Mouse (Mus musculus) embryonic facial prominence, embryonic 13.5 days (tissue): Measurements from ENCODE around the gene Fau. TPM values are rescaled to one million over a fixed set of nuclear protein-coding genes. Genes with fewer than 3 reads are reported as not detected.

Experiments
- ATAC-seq: fragments of 200-750 bp; cut with Nextera tagmentation; 2 replicates; pipeline ENCODE4 v1.8.0; 2017; ENCODE audit warnings: low read depth; ENCODE audit not compliant: insufficient number of reproducible peaks, insufficient read depth, low FRiP score, low TSS enrichment
- H3K27ac ChIP-seq: fragments of 300-500 bp; sonication (generic); 2 replicates; pipeline ENCODE4 v1.5.1; 2015; ENCODE audit warnings: moderate library complexity, mild to moderate bottlenecking, inconsistent platforms
- H3K27me3 ChIP-seq: fragments of 300-500 bp; sonication (generic); 2 replicates; pipeline ENCODE4 v1.6.1; 2015; ENCODE audit warnings: mild to moderate bottlenecking, inconsistent platforms
- H3K36me3 ChIP-seq: fragments of 300-500 bp; sonication (generic); 2 replicates; pipeline ENCODE4 v1.6.1; 2015; ENCODE audit warnings: mild to moderate bottlenecking, inconsistent platforms
- H3K4me1 ChIP-seq: fragments of 300-500 bp; sonication (generic); 2 replicates; pipeline ENCODE4 v1.6.1; 2015; ENCODE audit warnings: inconsistent platforms
- H3K4me2 ChIP-seq: fragments of 300-500 bp; sonication (generic); 2 replicates; pipeline ENCODE4 v1.6.1; 2015; ENCODE audit warnings: moderate library complexity, mild to moderate bottlenecking, inconsistent platforms
- H3K4me3 ChIP-seq: fragments of 300-500 bp; sonication (generic); 2 replicates; pipeline ENCODE4 v1.5.1; 2015; ENCODE audit warnings: mild to moderate bottlenecking, inconsistent platforms
- H3K9ac ChIP-seq: fragments of 300-500 bp; sonication (generic); 2 replicates; pipeline ENCODE4 v1.6.1; 2015; ENCODE audit warnings: mild to moderate bottlenecking, inconsistent platforms
- H3K9me3 ChIP-seq: fragments of 300-500 bp; sonication (generic); 2 replicates; pipeline ENCODE4 v1.6.1; 2016; ENCODE audit warnings: inconsistent platforms
- WGBS: fragments of 180-500 bp; shearing (Covaris S2); methylation state at CpG from one replicate; pipeline ENCODE4 v1.1.7; 2015; ENCODE audit warnings: mixed read lengths; 5-methylcytosine and 5-hydroxymethylcytosine counted together
- polyA plus RNA-seq: library from polyadenylated mRNA; unstranded; fragments of >200 nt; fragmentation: Nextera tagmentation; extraction: Ambion mirVana; gene quantifications from 2 replicates; pipeline ENCODE4 v1.2.1, GENCODE M21; 2015

Fau gene
- polyA plus RNA-seq, 1 experiment from 2014 or later: 858 TPM

DNA sequence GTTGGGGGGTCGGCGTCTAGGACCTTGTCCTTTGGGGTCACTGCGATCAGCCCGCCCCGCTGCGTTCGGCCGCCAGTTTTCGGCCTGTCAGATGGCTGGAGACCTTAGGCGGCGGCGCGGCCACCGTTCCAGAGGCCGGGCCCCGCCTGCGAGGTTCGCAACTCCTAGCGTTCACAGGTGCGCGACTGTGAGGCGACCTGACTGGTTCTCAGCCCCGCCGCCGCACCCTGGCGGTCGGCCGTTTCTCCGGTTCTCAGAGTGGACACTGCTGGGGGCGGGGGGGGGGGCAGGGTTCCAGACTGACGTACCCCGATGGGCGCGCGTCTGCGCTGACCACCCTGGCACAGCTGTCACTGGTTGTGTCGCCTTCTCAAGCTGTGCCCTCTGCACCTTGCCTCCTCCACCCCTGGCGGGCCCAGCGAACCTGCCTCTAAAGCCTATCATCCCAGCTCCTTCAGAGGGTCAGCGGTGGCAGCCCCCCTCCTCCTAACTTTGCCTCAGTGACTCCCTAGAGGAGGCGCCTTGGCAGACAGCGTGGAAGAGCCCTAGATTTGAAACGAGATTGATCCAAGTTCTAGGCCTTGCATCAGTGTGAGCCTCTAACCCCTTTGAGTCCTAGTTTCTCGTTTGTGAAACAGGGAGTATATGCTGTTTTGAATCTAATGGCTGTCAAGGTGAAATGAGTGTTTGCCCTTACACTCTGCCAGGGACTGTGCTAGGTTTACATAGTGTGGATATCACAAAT lies 10.3 kb upstream of the Fau start:
- WGBS: 1% methylated on average over 44 of the region's 44 CpGs

DNA sequence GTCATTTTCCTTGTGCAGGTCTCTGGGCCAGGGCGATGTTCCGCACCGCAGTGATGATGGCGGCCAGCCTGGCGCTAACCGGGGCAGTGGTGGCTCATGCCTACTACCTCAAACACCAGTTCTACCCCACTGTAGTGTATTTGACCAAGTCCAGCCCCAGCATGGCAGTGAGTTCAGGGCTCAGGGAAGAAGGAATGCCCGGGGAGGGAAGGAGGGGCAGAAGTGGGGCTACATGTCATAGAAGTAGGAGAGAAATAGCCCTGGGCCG lies 9.8 kb upstream of the Fau start:
- Histone ChIP-seq H3K9me3 (no peaks in the 10 kb centered on the region), H3K9ac (peak overlapping the region; percentile 89), H3K27ac (0 out of 2 replicates have a peak overlapping the region, but pooled peaks have one; percentile 99), H3K4me2 (peak overlapping the region; percentile 94), H3K27me3 (no peaks in the 10 kb centered on the region), H3K36me3 (peaks cover 49% of the 10 kb centered on the region), H3K4me1 (peaks cover 27% of the 10 kb centered on the region), H3K4me3 (peak overlapping the region; percentile 89)
- ATAC-seq: no peak
- WGBS: 81% methylated on average over 8 of the region's 8 CpGs

More for the DNA sequence above, 10.3 kb upstream of the Fau start:
- Histone ChIP-seq H3K9ac (peak overlapping the region; percentile 89), H3K9me3 (no peaks in the 10 kb centered on the region), H3K4me3 (peak overlapping the region; percentile 89), H3K36me3 (peaks cover 44% of the 10 kb centered on the region), H3K27me3 (no peaks in the 10 kb centered on the region), H3K4me2 (peak overlapping the region; percentile 94), H3K4me1 (peaks cover 27% of the 10 kb centered on the region), H3K27ac (peak overlapping the region; percentile 99)
- no peak for ATAC-seq

DNA sequence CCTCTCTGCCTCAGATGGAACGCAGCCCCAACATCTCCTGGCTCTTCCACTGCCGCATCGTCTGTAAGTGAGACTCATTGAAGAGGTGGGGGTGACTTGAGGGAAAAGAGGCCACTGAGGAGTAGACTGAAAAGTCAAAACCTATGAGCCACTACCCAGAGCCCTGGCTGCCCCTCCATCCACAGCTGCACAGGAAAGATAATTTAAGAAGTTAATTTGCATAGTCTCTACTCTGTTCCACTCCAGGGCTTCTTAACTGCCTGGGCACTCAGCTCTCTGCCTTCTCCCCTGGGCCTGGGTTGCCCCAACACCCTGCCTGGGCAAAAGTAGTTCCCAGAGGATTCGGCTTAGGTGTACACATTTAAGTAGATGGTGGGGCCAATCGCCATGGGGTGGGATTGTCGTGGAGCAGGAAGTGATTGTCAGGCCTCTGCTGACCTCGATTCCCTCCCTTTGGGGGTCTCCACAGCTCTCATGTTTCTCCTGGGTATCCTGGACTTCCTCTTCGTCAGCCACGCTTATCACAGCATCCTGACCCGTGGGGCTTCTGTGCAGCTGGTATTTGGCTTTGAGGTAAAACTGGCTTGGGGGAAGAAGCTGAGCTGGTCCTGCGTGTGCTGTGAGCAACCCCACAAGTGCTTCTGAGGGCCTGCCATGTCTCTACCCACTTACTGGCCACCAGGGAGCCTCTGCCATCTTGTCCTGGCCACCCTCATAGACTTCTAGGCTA lies 8.8 kb upstream of the Fau start:
- Histone ChIP-seq H3K9me3 (no peaks in the 10 kb centered on the region), H3K27me3 (no peaks in the 10 kb centered on the region), H3K4me2 (peak overlapping the region; percentile 94; the same call in 1 of the 2 replicates), H3K36me3 (peaks cover 59% of the 10 kb centered on the region), H3K27ac (no peak overlapping the region), H3K4me1 (peaks cover 27% of the 10 kb centered on the region), H3K9ac (0 out of 2 replicates have a peak overlapping the region, but pooled peaks have one; percentile 11), H3K4me3 (peak overlapping the region; percentile 89; the same call in 1 of the 2 replicates)
- no peak for ATAC-seq
- WGBS: 82% methylated on average over 11 of the region's 11 CpGs

DNA sequence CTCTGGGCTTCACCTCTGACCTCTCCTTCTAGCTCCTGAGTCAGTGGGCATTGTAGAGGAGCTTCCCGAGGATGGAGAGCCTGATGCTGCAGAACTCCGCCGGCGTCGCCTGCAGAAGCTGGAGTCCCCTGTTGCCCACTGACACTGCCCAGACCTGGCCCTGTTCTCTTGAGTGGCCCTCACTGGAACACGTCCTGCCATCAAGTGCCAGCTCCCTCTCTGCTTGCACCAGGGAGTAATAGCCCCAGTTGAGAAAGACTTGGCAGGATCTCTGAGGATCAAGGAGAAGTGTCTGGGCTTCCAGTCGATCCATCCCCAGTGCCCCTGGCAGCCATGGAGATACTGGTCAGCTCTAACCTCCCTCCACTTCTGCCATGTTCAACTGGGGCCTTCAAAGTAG lies 5.1 kb upstream of the Fau start:
- H3K36me3 ChIP-seq: peaks cover 80% of the 10 kb centered on the region
- no peaks in the 10 kb centered on the region for H3K9me3 ChIP-seq
- H3K4me3 ChIP-seq: no peak overlapping the region
- H3K4me2 ChIP-seq: no peak overlapping the region
- H3K4me1 ChIP-seq: peaks cover 25% of the 10 kb centered on the region
- H3K27ac ChIP-seq: no peak overlapping the region
- no peak for ATAC-seq
- peak overlapping the region; percentile 17; the same call in 1 of the 2 replicates for H3K9ac ChIP-seq
- no peaks in the 10 kb centered on the region for H3K27me3 ChIP-seq
- WGBS: 91% methylated on average over 7 of the region's 7 CpGs

DNA sequence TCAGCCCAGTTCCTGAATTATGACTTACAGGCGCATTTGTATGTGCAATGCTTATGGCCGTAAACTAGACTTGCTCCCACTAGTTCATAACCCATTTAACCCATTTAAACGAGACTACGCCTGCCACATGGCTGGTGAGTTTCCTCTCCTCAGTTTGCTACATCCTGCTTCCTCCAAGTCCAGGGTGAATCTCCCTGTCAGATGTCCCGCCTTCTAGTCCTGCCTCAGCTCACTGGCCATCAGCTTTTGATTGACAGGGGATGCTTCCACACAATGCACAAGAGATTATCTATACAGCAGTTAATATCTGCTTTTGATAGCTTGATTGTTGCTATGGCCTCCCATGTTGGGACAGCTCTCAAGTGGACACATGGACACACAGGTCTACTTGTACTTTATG lies 3.3 kb upstream of the Fau start:
- WGBS: 82% methylated on average over 5 of the region's 5 CpGs
- 0 out of 2 replicates have a peak overlapping the region, but pooled peaks have one; percentile 6 for H3K9ac ChIP-seq
- H3K4me2 ChIP-seq: no peak overlapping the region
- peaks cover 74% of the 10 kb centered on the region for H3K36me3 ChIP-seq
- H3K4me3 ChIP-seq: no peak overlapping the region
- H3K27me3 ChIP-seq: no peaks in the 10 kb centered on the region
- peaks cover 17% of the 10 kb centered on the region for H3K4me1 ChIP-seq
- ATAC-seq: no peak
- H3K9me3 ChIP-seq: no peaks in the 10 kb centered on the region
- no peak overlapping the region for H3K27ac ChIP-seq

DNA sequence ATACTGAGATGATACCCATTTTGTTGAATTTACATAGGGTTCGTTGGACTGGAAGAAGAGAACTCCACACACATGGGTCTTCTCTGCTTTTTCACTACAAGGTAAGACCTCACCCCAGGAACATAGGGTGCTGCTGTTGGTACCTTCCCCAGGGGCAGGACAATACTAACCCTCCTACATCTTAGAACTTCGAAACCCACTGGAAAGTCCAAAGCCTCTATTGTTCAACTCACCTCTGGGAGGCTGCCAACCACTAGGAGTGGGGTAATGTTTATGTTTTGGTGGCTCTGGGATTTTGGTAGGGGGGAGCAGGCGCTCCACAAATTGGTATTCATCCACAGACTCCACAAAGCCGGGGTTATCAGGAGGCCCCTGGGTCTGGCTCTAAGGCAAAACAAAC lies 948 bp upstream of the Fau start:
- H3K4me3 ChIP-seq: peak overlapping the region; percentile 86
- no peak overlapping the region for H3K27ac ChIP-seq
- H3K9ac ChIP-seq: peak overlapping the region; percentile 97
- H3K9me3 ChIP-seq: no peaks in the 10 kb centered on the region
- H3K4me1 ChIP-seq: peaks cover 21% of the 10 kb centered on the region
- peaks cover 55% of the 10 kb centered on the region for H3K36me3 ChIP-seq
- H3K4me2 ChIP-seq: peak overlapping the region; percentile 84
- no peak for ATAC-seq
- WGBS: 51% methylated on average over 4 of the region's 4 CpGs
- no peaks in the 10 kb centered on the region for H3K27me3 ChIP-seq

DNA sequence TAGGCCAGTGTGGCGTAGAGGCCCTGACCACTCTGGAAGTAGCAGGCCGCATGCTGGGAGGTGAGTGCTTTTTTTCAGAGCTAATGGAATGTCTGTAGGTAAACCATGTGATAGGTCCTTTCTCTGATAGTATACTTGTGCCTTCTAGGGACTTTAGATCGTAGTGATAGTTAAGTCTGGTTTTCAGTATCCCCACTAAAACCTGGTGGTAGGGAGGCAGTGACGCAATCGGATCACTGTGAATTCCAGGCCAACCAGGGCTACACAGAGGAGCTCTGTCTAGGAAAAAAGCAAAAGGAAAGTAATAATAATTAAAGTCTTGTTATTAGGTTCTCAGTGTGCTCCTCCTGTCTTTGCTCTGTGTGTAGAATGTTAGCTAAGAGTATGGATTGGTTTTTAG lies 869 bp downstream of the Fau start:
- H3K9me3 ChIP-seq: no peaks in the 10 kb centered on the region
- H3K4me3 ChIP-seq: peak overlapping the region; percentile 86
- H3K27ac ChIP-seq: peak overlapping the region; percentile 78; the same call in 1 of the 2 replicates
- H3K36me3 ChIP-seq: peaks cover 37% of the 10 kb centered on the region
- peak overlapping the region; percentile 97 for H3K9ac ChIP-seq
- H3K27me3 ChIP-seq: no peaks in the 10 kb centered on the region
- peaks cover 34% of the 10 kb centered on the region for H3K4me1 ChIP-seq
- ATAC-seq: no peak
- H3K4me2 ChIP-seq: peak overlapping the region; percentile 84
- 36% methylated on average over 5 of the region's 5 CpGs for WGBS

DNA sequence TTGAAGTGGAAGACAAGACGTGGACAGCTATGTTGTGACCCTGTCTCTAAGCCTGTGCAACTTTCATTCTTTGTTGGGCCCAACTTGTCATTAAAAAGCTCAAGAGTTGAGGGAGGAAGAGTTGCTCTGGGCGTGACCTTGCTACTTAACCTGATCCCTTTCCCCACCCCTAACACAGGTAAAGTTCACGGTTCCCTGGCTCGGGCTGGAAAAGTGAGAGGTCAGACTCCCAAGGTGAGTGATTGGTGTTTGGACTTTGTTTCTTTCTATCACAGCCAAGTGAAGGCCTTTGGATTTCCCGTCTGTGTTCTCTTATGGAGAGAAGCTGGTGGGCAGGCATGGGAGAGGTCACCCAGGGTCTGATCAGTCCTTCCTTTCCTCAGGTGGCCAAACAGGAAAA lies 1.3 kb downstream of the Fau start:
- peak overlapping the region; percentile 86 for H3K4me3 ChIP-seq
- H3K27ac ChIP-seq: no peak overlapping the region
- H3K9ac ChIP-seq: peak overlapping the region; percentile 97
- H3K27me3 ChIP-seq: no peaks in the 10 kb centered on the region
- H3K4me2 ChIP-seq: peak overlapping the region; percentile 84
- H3K9me3 ChIP-seq: no peaks in the 10 kb centered on the region
- WGBS: 81% methylated on average over 5 of the region's 5 CpGs
- H3K4me1 ChIP-seq: peaks cover 34% of the 10 kb centered on the region
- ATAC-seq: no peak
- peaks cover 32% of the 10 kb centered on the region for H3K36me3 ChIP-seq

DNA sequence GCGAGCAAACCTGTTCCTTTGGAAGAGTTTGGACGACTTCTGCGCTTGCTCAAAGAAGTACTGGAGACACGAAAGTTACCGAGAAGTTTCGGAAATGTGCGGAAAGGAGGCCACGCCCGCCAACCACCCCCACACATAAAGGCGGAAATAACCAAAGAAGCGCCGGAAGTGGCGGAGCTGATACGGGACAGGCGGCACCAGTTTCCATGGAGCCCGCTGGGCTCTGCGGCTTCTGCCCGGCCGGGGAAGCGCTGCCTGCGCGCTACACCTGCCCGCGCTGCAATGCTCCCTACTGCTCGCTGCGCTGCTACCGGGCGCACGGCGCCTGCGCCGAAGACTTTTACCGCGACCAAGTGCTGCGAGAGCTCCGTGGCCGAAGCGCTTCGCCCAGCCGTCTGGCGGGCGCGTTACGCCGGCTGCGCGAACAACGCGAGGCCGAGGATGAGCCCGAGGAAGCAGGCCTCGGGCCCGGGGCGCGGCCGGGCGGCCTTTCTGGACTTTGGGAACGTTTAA lies 3.4 kb downstream of the Fau start, which contains the start of gene Znhit2:
Znhit2 (plus strand) TSS at position 172 of the 513 bp plus-strand sequence.
- Histone ChIP-seq H3K4me3 (peak within 1 kb of the TSS; percentile 90), H3K36me3 (peaks cover 13% of the 10 kb centered on the region), H3K9me3 (no peaks in the 10 kb centered on the region), H3K27ac (peak within 1 kb of the TSS; percentile 94), H3K9ac (peak within 1 kb of the TSS; percentile 96), H3K4me1 (peaks cover 34% of the 10 kb centered on the region), H3K4me2 (peak within 1 kb of the TSS; percentile 100), H3K27me3 (no peaks in the 10 kb centered on the region)
- ATAC-seq: peak; percentile 67
- 0% methylated on average over 58 of the region's 58 CpGs for WGBS

DNA sequence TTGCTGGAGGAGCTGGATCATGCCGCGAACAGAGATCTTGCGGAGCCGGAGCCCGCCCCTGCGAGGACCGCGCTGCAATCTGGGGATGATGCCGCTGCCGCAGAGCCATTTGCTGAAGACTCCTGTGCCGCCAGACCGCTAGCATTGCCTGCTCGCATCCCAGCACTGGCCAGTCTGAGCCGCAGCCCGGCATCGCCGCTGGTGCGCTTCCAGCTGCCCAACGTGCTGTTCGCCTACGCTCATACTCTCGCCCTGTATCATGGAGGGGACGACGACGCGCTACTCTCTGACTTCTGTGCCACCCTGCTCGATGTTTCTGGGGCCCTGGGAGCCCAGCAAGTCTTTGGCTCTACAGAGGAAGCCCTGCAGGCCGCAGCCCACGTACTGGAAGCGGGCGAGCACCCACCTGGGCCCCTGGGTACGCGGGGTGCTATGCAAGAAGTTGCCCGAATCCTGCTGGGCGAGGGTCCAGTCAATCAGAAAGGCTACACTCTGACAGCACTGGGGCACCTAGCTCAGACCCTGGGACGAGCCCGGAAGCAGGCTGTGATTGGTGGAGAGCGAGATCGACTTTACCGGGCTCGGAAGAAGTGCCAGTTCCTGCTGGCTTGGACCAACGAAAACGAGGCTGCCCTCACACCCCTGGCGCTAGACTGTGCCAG lies 4.1 kb downstream of the Fau start:
- peak overlapping the region; percentile 100 for H3K4me2 ChIP-seq
- H3K36me3 ChIP-seq: peaks cover 13% of the 10 kb centered on the region
- peaks cover 34% of the 10 kb centered on the region for H3K4me1 ChIP-seq
- no peak for ATAC-seq
- H3K27ac ChIP-seq: peak overlapping the region; percentile 94
- peak overlapping the region; percentile 96 for H3K9ac ChIP-seq
- H3K27me3 ChIP-seq: no peaks in the 10 kb centered on the region
- WGBS: 2% methylated on average over 44 of the region's 44 CpGs
- peak overlapping the region; percentile 90 for H3K4me3 ChIP-seq
- H3K9me3 ChIP-seq: no peaks in the 10 kb centered on the region

DNA sequence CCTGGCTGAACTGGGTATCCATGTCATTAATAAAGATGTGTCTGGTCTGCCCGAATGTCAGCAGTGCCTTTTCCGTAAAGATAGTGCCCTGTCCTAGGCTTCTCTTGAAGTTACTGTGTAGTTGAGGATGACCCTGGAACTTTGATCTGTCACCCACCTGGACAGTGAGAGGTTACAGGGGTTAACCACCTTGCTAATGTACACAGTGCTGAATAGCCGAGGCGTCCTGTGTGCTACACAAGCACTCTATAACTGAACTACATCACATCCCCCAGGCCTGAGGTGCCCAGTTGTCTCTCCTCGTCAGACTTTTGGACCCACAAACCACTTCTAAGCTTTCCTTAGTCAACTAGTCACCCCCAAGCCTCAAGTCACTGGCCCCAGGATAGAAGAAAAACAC lies 4.8 kb downstream of the Fau start:
- 69% methylated on average over 5 of the region's 5 CpGs for WGBS
- no peak overlapping the region for H3K27ac ChIP-seq
- H3K9me3 ChIP-seq: no peaks in the 10 kb centered on the region

More for the DNA sequence above, 4.8 kb downstream of the Fau start:
- Histone ChIP-seq H3K27me3 (no peaks in the 10 kb centered on the region), H3K36me3 (peaks cover 13% of the 10 kb centered on the region), H3K4me1 (peaks cover 39% of the 10 kb centered on the region), H3K4me3 (peak overlapping the region; percentile 90), H3K4me2 (peak overlapping the region; percentile 100), H3K9ac (peak overlapping the region; percentile 96)
- ATAC-seq: no peak
